Comparison of ENCODE assay signal across 14 mouse cellular contexts in genomic region chr6:106155362-106155761, GRCm38 (mm10).
"Had no signal": no experiment of that assay in that cellular context is flagged by ENCODE, and none has a peak within 500 bp of the region (broad histone marks: within the 10 kb centered on the region; RNA-seq: fewer than 3 reads in every experiment).

No protein-coding gene starts in this region.

- H3K9ac ChIP-seq: liver, embryonic 12.5 days; liver, embryonic 14.5 days; lung, embryonic 14.5 days; midbrain, embryonic 12.5 days; neural tube, embryonic 12.5 days had no signal

- H3K4me3 ChIP-seq: liver, embryonic 12.5 days; midbrain, embryonic 12.5 days; neural tube, embryonic 12.5 days had no signal

- H3K36me3 ChIP-seq: liver, embryonic 12.5 days; midbrain, embryonic 12.5 days; neural tube, embryonic 12.5 days had no signal

- H3K4me1 ChIP-seq: liver, embryonic 12.5 days; midbrain, embryonic 12.5 days; neural tube, embryonic 12.5 days had no signal

- H3K9me3 ChIP-seq: liver, embryonic 12.5 days; midbrain, embryonic 12.5 days; neural tube, embryonic 12.5 days had no signal

- H3K27me3 ChIP-seq: liver, embryonic 12.5 days; midbrain, embryonic 12.5 days; neural tube, embryonic 12.5 days had no signal

- H3K27ac ChIP-seq: liver, embryonic 12.5 days; liver, embryonic 14.5 days; midbrain, embryonic 12.5 days; neural tube, embryonic 12.5 days had no signal

- H3K4me2 ChIP-seq: liver, embryonic 12.5 days; lung, embryonic 14.5 days; midbrain, embryonic 12.5 days; neural tube, embryonic 12.5 days had no signal

- ATAC-seq: liver, embryonic 12.5 days had no signal

- DNase-seq: lung, adult 18-20 months; lung, embryonic 14.5 days; lung, postnatal 10 days; lung, postnatal 4 days; right cerebral cortex, postnatal 14 days; right cerebral cortex, postnatal 4 days; spleen, adult 18-20 months; thymus, adult 18-20 months; thymus, postnatal 14 days; thymus, postnatal 36 days had no signal
